Mouse (Mus musculus) brain, embryonic 14.5 days (tissue): ENCODE results near the gene Wsb1.

ENCODE experiments used
- CTCF ChIP-seq: fragments of 200-500 bp; IDR thresholded peaks from 2 replicates; pipeline ENCODE4 v1.5.1; 2012; ENCODE audit warnings: inconsistent platforms, mild to moderate bottlenecking, moderate library complexity, borderline replicate concordance; ENCODE audit not compliant: insufficient read depth, insufficient read length; ENCODE audit errors: extremely low read depth
- POLR2A ChIP-seq: fragments of 200-500 bp; IDR thresholded peaks from 2 replicates; pipeline ENCODE4 v1.6.1; 2012; ENCODE audit warnings: mild to moderate bottlenecking, inconsistent platforms, borderline replicate concordance; ENCODE audit not compliant: poor library complexity, insufficient read depth, insufficient read length, severe bottlenecking; ENCODE audit errors: extremely low read depth

- TF ChIP-seq POLR2A = no peak
- TF ChIP-seq CTCF = no peak
Observed at GRCm38 (mm10) chr11:79296856-79297491, 42.5 kb upstream of the Wsb1 start, which contains the start of gene Gm9964.
